Mouse (Mus musculus) induced T-regulatory cell, adult 2 months (primary cell): ENCODE measurements at regions not wholly inside any gene's neighbourhood (a gene's known extent, or its start where the extent isn't known, plus 50 kb on each side); places are given as distances from the start of the nearest gene placed in this dataset.

ENCODE experiments used
- DNase-seq: peaks from one replicate; pipeline ENCODE4 v3.0.0-alpha.2; 2012; ENCODE audit warnings: low read depth

- DNase-seq, result no peak
Observed at GRCm38 (mm10) chr13:99057696-99058095, 73.3 kb upstream of the 1700024P04Rik start.

GRCm38 (mm10) chr13:99057293-99057588, 72.9 kb upstream of the 1700024P04Rik start:
- no peak for DNase-seq

- DNase-seq, result no peak
Observed at GRCm38 (mm10) chr13:99056432-99057292, 72.3 kb upstream of the 1700024P04Rik start.

- DNase-seq, result no peak
Observed at GRCm38 (mm10) chr13:99055609-99056321, 71.4 kb upstream of the 1700024P04Rik start.

- no peak for DNase-seq
Observed at GRCm38 (mm10) chr13:99052076-99052475, 67.7 kb upstream of the 1700024P04Rik start.

- no peak for DNase-seq
Observed at GRCm38 (mm10) chr13:99049699-99050098, 65.3 kb upstream of the 1700024P04Rik start.

- no peak for DNase-seq
Observed at GRCm38 (mm10) chr13:99048651-99049100, 64.3 kb upstream of the 1700024P04Rik start.

- no peak for DNase-seq
Observed at GRCm38 (mm10) chr13:99047219-99047618, 62.9 kb upstream of the 1700024P04Rik start.

GRCm38 (mm10) chr13:99046737-99047136, 62.4 kb upstream of the 1700024P04Rik start:
- no peak for DNase-seq

- no peak for DNase-seq
Observed at GRCm38 (mm10) chr13:99042086-99042485, 57.7 kb upstream of the 1700024P04Rik start.

- DNase-seq, result no peak
Observed at GRCm38 (mm10) chr13:99041256-99041655, 56.9 kb upstream of the 1700024P04Rik start.

GRCm38 (mm10) chr13:99040846-99041245, 56.5 kb upstream of the 1700024P04Rik start:
- DNase-seq, result no peak

- no peak for DNase-seq
Observed at GRCm38 (mm10) chr13:99040171-99040570, 55.8 kb upstream of the 1700024P04Rik start.

GRCm38 (mm10) chr13:99039063-99039385, 54.7 kb upstream of the 1700024P04Rik start:
- no peak for DNase-seq

GRCm38 (mm10) chr13:99038198-99039062, 54.1 kb upstream of the 1700024P04Rik start:
- DNase-seq, result no peak

- no peak for DNase-seq
Observed at GRCm38 (mm10) chr13:99037131-99037530, 52.8 kb upstream of the 1700024P04Rik start.
